11 mouse cellular contexts compared by ENCODE assay signal in the genomic region with DNA sequence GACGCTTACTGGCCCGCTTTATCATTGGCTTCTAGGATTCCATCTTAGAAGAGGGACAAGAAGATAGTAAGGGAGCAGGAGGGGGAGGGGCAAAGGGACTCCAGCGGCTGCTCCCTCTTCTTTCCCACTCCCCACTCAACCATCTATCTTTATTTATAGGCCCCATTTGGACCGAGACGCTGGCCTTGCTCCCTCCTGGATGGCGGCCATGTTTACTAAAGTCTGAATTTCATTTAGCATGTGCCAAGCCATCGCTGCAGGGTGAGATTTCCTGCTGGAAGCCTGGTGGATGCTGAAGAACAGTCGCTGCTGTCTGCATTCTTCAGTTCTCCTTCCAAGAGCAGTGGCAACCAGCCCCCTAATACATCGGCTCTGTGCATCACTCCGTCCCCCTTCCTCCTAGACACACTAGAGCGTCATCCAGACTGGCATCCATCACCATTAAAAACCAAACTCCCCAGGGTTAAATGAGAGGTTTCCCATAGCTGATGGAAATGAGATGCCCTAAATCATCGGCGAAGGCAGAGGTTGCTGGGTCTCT. TPM values are rescaled to one million over a fixed set of nuclear protein-coding genes. Genes with fewer than 3 reads are reported as not detected.
DNase-seq lines count a peak whose midpoint lies in the region; ATAC-seq and TF ChIP-seq lines count a peak whose summit lies in the region.
"Had no signal": no experiment of that assay in that cellular context is flagged by ENCODE, and none has a peak within 500 bp of the region (broad histone marks: within the 10 kb centered on the region; RNA-seq: fewer than 3 reads in every experiment).

No protein-coding gene starts in this region.

- no peak for TF ChIP-seq EP300 in stomach, postnatal 0 days (optimal IDR thresholded peaks at IDR 0.05)

- 0 out of 2 replicates have a peak, but pooled peaks cover 18% of the 10 kb centered on the region for H3K27me3 ChIP-seq in hindbrain, postnatal 0 days (ENCODE audit: insufficient read depth, low read length)
- peaks cover 19% of the 10 kb centered on the region; the same call in 1 of the 2 replicates for H3K27me3 ChIP-seq in stomach, postnatal 0 days (ENCODE audit: control insufficient read depth, insufficient read depth, low read length)
- H3K27me3 ChIP-seq in intestine, postnatal 0 days (replicated peaks; ENCODE audit: control insufficient read depth, insufficient read depth, low read length): peaks cover 49% of the 10 kb centered on the region

- H3K36me3 ChIP-seq in hindbrain, postnatal 0 days (ENCODE audit: insufficient read depth, low read length): no peaks in the 10 kb centered on the region
- no peaks in the 10 kb centered on the region for H3K36me3 ChIP-seq in stomach, postnatal 0 days (ENCODE audit: control insufficient read depth, insufficient read depth, low read length)
- H3K36me3 ChIP-seq in intestine, postnatal 0 days (ENCODE audit: control insufficient read depth, insufficient read depth): no peaks in the 10 kb centered on the region
- H3K36me3 ChIP-seq: liver, embryonic 15.5 days had no signal

- H3K27ac ChIP-seq in hindbrain, postnatal 0 days: 0 out of 2 replicates have a peak overlapping the region, but pooled peaks have one; percentile 20
- H3K27ac ChIP-seq in stomach, postnatal 0 days (replicated peaks): no peak overlapping the region
- H3K27ac ChIP-seq in intestine, postnatal 0 days (ENCODE audit: low read depth, low read length): no peak overlapping the region
- H3K27ac ChIP-seq: heart, adult 2 months; liver, embryonic 15.5 days had no signal

- H3K4me3 ChIP-seq in hindbrain, postnatal 0 days (ENCODE audit: low read length): no peak overlapping the region
- H3K4me3 ChIP-seq in stomach, postnatal 0 days (ENCODE audit: low read depth, low read length): no peak overlapping the region
- no peak overlapping the region for H3K4me3 ChIP-seq in intestine, postnatal 0 days (ENCODE audit: low read depth, low read length)
- H3K4me3 ChIP-seq: heart, adult 2 months; liver, embryonic 15.5 days had no signal

- H3K9ac ChIP-seq in hindbrain, postnatal 0 days (replicated peaks; ENCODE audit: low read length): no peak overlapping the region
- H3K9ac ChIP-seq in stomach, postnatal 0 days (ENCODE audit: low read length): no peak overlapping the region
- no peak overlapping the region for H3K9ac ChIP-seq in intestine, postnatal 0 days (ENCODE audit: low read depth, low read length)
- H3K9ac ChIP-seq: liver, embryonic 15.5 days had no signal

- no peak overlapping the region for H3K4me2 ChIP-seq in hindbrain, postnatal 0 days (ENCODE audit: low read depth, low read length)
- no peak overlapping the region for H3K4me2 ChIP-seq in stomach, postnatal 0 days (replicated peaks; ENCODE audit: low read depth)
- H3K4me2 ChIP-seq in intestine, postnatal 0 days (replicated peaks; ENCODE audit: low read depth): no peak overlapping the region
- H3K4me2 ChIP-seq: liver, embryonic 15.5 days had no signal

- TF ChIP-seq CTCF in hindbrain, postnatal 0 days (IDR thresholded peaks at IDR 0.05; ENCODE audit: low read depth): no peak; the same call in 1 of the 2 replicates
- TF ChIP-seq CTCF in stomach, postnatal 0 days (IDR thresholded peaks at IDR 0.05; ENCODE audit: low read depth): no peak
- no peak for TF ChIP-seq CTCF in intestine, postnatal 0 days (IDR thresholded peaks at IDR 0.05; ENCODE audit: low read depth)

- H3K4me1 ChIP-seq in hindbrain, postnatal 0 days (ENCODE audit: insufficient read depth, low read length): peaks cover 42% of the 10 kb centered on the region
- no peaks in the 10 kb centered on the region for H3K4me1 ChIP-seq in stomach, postnatal 0 days (replicated peaks; ENCODE audit: control insufficient read depth, insufficient read depth)
- H3K4me1 ChIP-seq in intestine, postnatal 0 days (replicated peaks; ENCODE audit: control insufficient read depth, insufficient read depth, low read length): peaks cover 6% of the 10 kb centered on the region

- no peak for ATAC-seq in cerebellum, adult (ENCODE audit: insufficient number of reproducible peaks, low FRiP score, low TSS enrichment)
- ATAC-seq in hindbrain, postnatal 0 days: peak; percentile 50
- ATAC-seq in stomach, postnatal 0 days (ENCODE audit: low FRiP score, low TSS enrichment): no peak
- no peak for ATAC-seq in intestine, postnatal 0 days
- ATAC-seq: Patski had no signal

- H3K9me3 ChIP-seq in hindbrain, postnatal 0 days (ENCODE audit: low read length): no peaks in the 10 kb centered on the region
- no peaks in the 10 kb centered on the region for H3K9me3 ChIP-seq in stomach, postnatal 0 days (ENCODE audit: control insufficient read depth, low read length)
- H3K9me3 ChIP-seq in intestine, postnatal 0 days (ENCODE audit: control insufficient read depth): no peaks in the 10 kb centered on the region
- H3K9me3 ChIP-seq: liver, embryonic 15.5 days had no signal

- DNase-seq in cerebellum, adult 11-12 months: peak; percentile 20
- DNase-seq in layer of hippocampus, postnatal 10 days (ENCODE audit: low spot score in 2 of 2): peak; percentile 56 to 73
- no peak for DNase-seq in layer of hippocampus, adult 9-10 months (ENCODE audit: low spot score)
- peak; percentile 30 for DNase-seq in Muller cell, postnatal 12 days (ENCODE audit: inconsistent ontology term)
- DNase-seq in hindbrain, postnatal 0 days (ENCODE audit: low spot score): peak; percentile 87
- DNase-seq in stomach, postnatal 0 days (ENCODE audit: low spot score): no peak
- DNase-seq: heart, adult 2 months had no signal

- WGBS in hindbrain, postnatal 0 days: 34% methylated on average over 13 of the region's 13 CpGs
- 47% methylated on average over 13 of the region's 13 CpGs for whole genome bisulfite sequencing in stomach, postnatal 0 days
- WGBS in intestine, postnatal 0 days: 62% methylated on average over 13 of the region's 13 CpGs

RNA-seq across cellular contexts. Expression of a gene that starts 7.7 kb away (rescaled TPM):
- total RNA-seq in layer of hippocampus, postnatal 10 days (2021): 1 to 10 TPM; 1.0 to 2.6 TPM
- 19.3 and 28.9 TPM in 2 replicates for total RNA-seq in hindbrain, postnatal 0 days (2014; rRNA removed)
- polyA plus RNA-seq in hindbrain, postnatal 0 days (2015; fragmentation: Nextera tagmentation; extraction: Ambion mirVana): 7.4 and 8.1 TPM in 2 replicates
- 0.05 and 0.21 TPM in 2 replicates for polyA plus RNA-seq in stomach, postnatal 0 days (2015; fragmentation: Nextera tagmentation; extraction: Ambion mirVana)
- polyA plus RNA-seq in intestine, postnatal 0 days (2015; fragmentation: Nextera tagmentation; extraction: Ambion mirVana): 0.09 TPM in 1 of 2 replicates, not detected in the other

RNA-seq across cellular contexts. Expression of a gene that starts 32.8 kb away (rescaled TPM):
- total RNA-seq in layer of hippocampus, postnatal 10 days (2021): 10 to 100 TPM; 20.1 to 22.2 TPM
- total RNA-seq in hindbrain, postnatal 0 days (2014; rRNA removed): 53.7 and 57.9 TPM in 2 replicates
- polyA plus RNA-seq in hindbrain, postnatal 0 days (2015; fragmentation: Nextera tagmentation; extraction: Ambion mirVana): 55.9 and 57.9 TPM in 2 replicates
- 33.1 and 39.8 TPM in 2 replicates for polyA plus RNA-seq in stomach, postnatal 0 days (2015; fragmentation: Nextera tagmentation; extraction: Ambion mirVana)
- 33.3 and 36.7 TPM in 2 replicates for polyA plus RNA-seq in intestine, postnatal 0 days (2015; fragmentation: Nextera tagmentation; extraction: Ambion mirVana)

Comparison
In these comparisons a context has a peak if more than half of its experiments do, and no peak if none do; other contexts are left out.
1. DNase-seq: peak in cerebellum, adult 11-12 months (single experiment), layer of hippocampus, postnatal 10 days (2 of 2), Muller cell, postnatal 12 days (single experiment) and hindbrain, postnatal 0 days (single experiment); none in layer of hippocampus, adult 9-10 months (single experiment) and stomach, postnatal 0 days (single experiment).